Comparison of ENCODE assay signal across 30 mouse cellular contexts in genomic region chr3:58342096-58342495, GRCm38 (mm10).
DNase-seq lines count a peak whose midpoint lies in the region; ATAC-seq lines count a peak whose summit lies in the region.
"Had no signal": no experiment of that assay in that cellular context is flagged by ENCODE, and none has a peak within 500 bp of the region (broad histone marks: within the 10 kb centered on the region; RNA-seq: fewer than 3 reads in every experiment).

No protein-coding gene starts in this region.

- no peak overlapping the region for H3K4me2 ChIP-seq in kidney, embryonic 15.5 days
- H3K4me2 ChIP-seq: embryonic facial prominence, embryonic 13.5 days; heart, embryonic 12.5 days; hindbrain, embryonic 12.5 days; limb, embryonic 12.5 days; midbrain, embryonic 15.5 days had no signal

- no peaks in the 10 kb centered on the region for H3K4me1 ChIP-seq in kidney, embryonic 15.5 days
- H3K4me1 ChIP-seq: embryonic facial prominence, embryonic 13.5 days; hindbrain, embryonic 12.5 days; limb, embryonic 12.5 days; midbrain, embryonic 15.5 days had no signal

- DNase-seq in heart, adult 18-20 months = peak; percentile 6 to 13
- no peak for DNase-seq in heart, postnatal 25 days (ENCODE audit: low spot score)
- DNase-seq in kidney, postnatal 4 days = peak; percentile 5 to 13
- DNase-seq in Muller cell, postnatal 12 days (ENCODE audit: inconsistent ontology term) = peak; percentile 80
- peak; percentile 83 for DNase-seq in fibroblast of lung, adult 2 months (ENCODE audit: low read depth)
- no peak for DNase-seq in cerebellum, postnatal 4 days (ENCODE audit: low spot score in 2 of 2)
- DNase-seq: adrenal gland, postnatal 14 days; cerebellum, adult 11 months; cerebellum, adult 9-10 months; cerebellum, postnatal 36 days; embryo, embryonic 11 days; kidney, adult 9 months; kidney, postnatal 25 days; right cerebral cortex, postnatal 25 days; spleen, adult 18-20 months; thymus, adult 2 months; thymus, postnatal 36 days had no signal

- no peak overlapping the region for H3K4me3 ChIP-seq in kidney, embryonic 15.5 days (replicated peaks)
- H3K4me3 ChIP-seq: embryonic facial prominence, embryonic 13.5 days; heart, embryonic 12.5 days; hindbrain, embryonic 12.5 days; layer of hippocampus, adult 2 months; left cerebral cortex, adult 2 months; limb, embryonic 12.5 days; midbrain, embryonic 15.5 days had no signal

- 65% methylated on average over 1 of the region's 1 CpGs for WGBS in kidney, embryonic 15.5 days

- H3K27ac ChIP-seq in kidney, embryonic 15.5 days = no peak overlapping the region
- H3K27ac ChIP-seq: embryonic facial prominence, embryonic 13.5 days; hindbrain, embryonic 12.5 days; hindbrain, postnatal 0 days; layer of hippocampus, adult 2 months; left cerebral cortex, adult 2 months; limb, embryonic 12.5 days; midbrain, embryonic 15.5 days; stomach, postnatal 0 days had no signal

- no peak overlapping the region for H3K9ac ChIP-seq in kidney, embryonic 15.5 days
- H3K9ac ChIP-seq: embryonic facial prominence, embryonic 13.5 days; heart, embryonic 12.5 days; hindbrain, embryonic 12.5 days; limb, embryonic 12.5 days; midbrain, embryonic 15.5 days had no signal

- H3K36me3 ChIP-seq in kidney, embryonic 15.5 days = no peaks in the 10 kb centered on the region
- H3K36me3 ChIP-seq: embryonic facial prominence, embryonic 13.5 days; heart, embryonic 12.5 days; hindbrain, embryonic 12.5 days; limb, embryonic 12.5 days; midbrain, embryonic 15.5 days had no signal

- intact Hi-C loops in heart, postnatal 25 days (cut with DNase I) = no loop called here

- H3K27me3 ChIP-seq in kidney, embryonic 15.5 days = no peaks in the 10 kb centered on the region
- H3K27me3 ChIP-seq: CH12.LX; embryonic facial prominence, embryonic 13.5 days; heart, embryonic 12.5 days; hindbrain, embryonic 12.5 days; limb, embryonic 12.5 days; midbrain, embryonic 15.5 days had no signal

- H3K9me3 ChIP-seq in kidney, embryonic 15.5 days (replicated peaks) = no peaks in the 10 kb centered on the region
- H3K9me3 ChIP-seq: embryonic facial prominence, embryonic 13.5 days; heart, embryonic 12.5 days; hindbrain, embryonic 12.5 days; limb, embryonic 12.5 days; midbrain, embryonic 15.5 days had no signal

- ATAC-seq in kidney, embryonic 15.5 days (replicated peaks; ENCODE audit: low FRiP score) = no peak
- ATAC-seq: forebrain, embryonic 14.5 days; hindbrain, postnatal 0 days; intestine, embryonic 16.5 days; midbrain, embryonic 15.5 days had no signal

Comparison
In these comparisons a context has a peak if more than half of its experiments do, and no peak if none do; other contexts are left out.
1. DNase-seq: peak in heart, adult 18-20 months (2 of 2), kidney, postnatal 4 days (2 of 2), Muller cell, postnatal 12 days (single experiment) and fibroblast of lung, adult 2 months (single experiment); none in heart, postnatal 25 days (single experiment) and cerebellum, postnatal 4 days (0 of 2).